Comparison of ENCODE assay signal across 8 mouse cellular contexts in genomic region chr1:13789318-13790085, GRCm38 (mm10).
A peak's percentile ranks its signal among the peaks of the same experiment; 100 is the strongest.
DNase-seq lines count a peak whose midpoint lies in the region; ATAC-seq and TF ChIP-seq lines count a peak whose summit lies in the region.

No protein-coding gene starts in this region.

- no peak for TF ChIP-seq POLR2A in small intestine, adult 2 months (IDR thresholded peaks at IDR 0.05; ENCODE audit: low read depth, low read length)

- H3K27ac ChIP-seq in intestine, embryonic 15.5 days, result no peak overlapping the region
- no peak overlapping the region for H3K27ac ChIP-seq in midbrain, embryonic 13.5 days
- no peak overlapping the region for H3K27ac ChIP-seq in small intestine, adult 2 months (ENCODE audit: insufficient read depth, low read depth, low read length)

- H3K4me1 ChIP-seq in intestine, embryonic 15.5 days (replicated peaks), result no peaks in the 10 kb centered on the region
- H3K4me1 ChIP-seq in midbrain, embryonic 13.5 days (replicated peaks), result no peaks in the 10 kb centered on the region
- H3K4me1 ChIP-seq in small intestine, adult 2 months (ENCODE audit: control insufficient read depth, insufficient read depth, insufficient read length, low read length), result no peaks in the 10 kb centered on the region

- H3K27me3 ChIP-seq in intestine, embryonic 15.5 days (replicated peaks), result no peaks in the 10 kb centered on the region
- H3K27me3 ChIP-seq in midbrain, embryonic 13.5 days, result no peaks in the 10 kb centered on the region; the same call in 1 of the 2 replicates
- no peaks in the 10 kb centered on the region for H3K27me3 ChIP-seq in small intestine, adult 2 months (ENCODE audit: control insufficient read depth, insufficient read depth, low read length)

- H3K36me3 ChIP-seq in intestine, embryonic 15.5 days, result no peaks in the 10 kb centered on the region
- no peaks in the 10 kb centered on the region for H3K36me3 ChIP-seq in midbrain, embryonic 13.5 days
- no peaks in the 10 kb centered on the region for H3K36me3 ChIP-seq in small intestine, adult 2 months (ENCODE audit: control insufficient read depth, insufficient read depth, low read length)

- no peaks in the 10 kb centered on the region for H3K9me3 ChIP-seq in intestine, embryonic 15.5 days
- H3K9me3 ChIP-seq in midbrain, embryonic 13.5 days, result peaks cover 8% of the 10 kb centered on the region

- peak overlapping the region; percentile 41 for H3K4me2 ChIP-seq in intestine, embryonic 15.5 days (replicated peaks)
- H3K4me2 ChIP-seq in midbrain, embryonic 13.5 days (replicated peaks), result peak overlapping the region; percentile 39

- DNase-seq in adrenal gland, adult (ENCODE audit: inconsistent age in 2 of 2, low spot score in 1 of 2), result peak; percentile 65 to 91
- peak; percentile 78 for DNase-seq in gastrocnemius, postnatal 10 days
- DNase-seq in left cerebral cortex, postnatal 10 days (ENCODE audit: extremely low spot score in 1 of 2, low spot score in 2 of 2), result peak; percentile 78 to 81

- H3K4me3 ChIP-seq in intestine, embryonic 15.5 days (replicated peaks), result no peak overlapping the region
- no peak overlapping the region for H3K4me3 ChIP-seq in midbrain, embryonic 13.5 days (replicated peaks)
- no peak overlapping the region for H3K4me3 ChIP-seq in small intestine, adult 2 months (ENCODE audit: low read depth, low read length)

- TF ChIP-seq CTCF in small intestine, adult 2 months (IDR thresholded peaks at IDR 0.05; ENCODE audit: extremely low read depth, insufficient read length, insufficient replicate concordance, low read depth, low read length), result peak; percentile 78; the same call in 1 of the 2 replicates

- no peak overlapping the region for H3K9ac ChIP-seq in intestine, embryonic 15.5 days
- no peak overlapping the region for H3K9ac ChIP-seq in midbrain, embryonic 13.5 days (replicated peaks)

- intact Hi-C loops in left cerebral cortex, postnatal 10 days (cut with DNase I), result loop anchor here (2.0 to 10.0 kb wide), 4 partner anchors 518 to 1075 kb away; no protein-coding TSS in a partner anchor

- ATAC-seq in common myeloid progenitor, adult 5-6 weeks (replicated peaks; ENCODE audit: low read depth, poor library complexity, severe bottlenecking), result peak; percentile 96
- peak; percentile 56; the same call in 1 of the 2 replicates for ATAC-seq in intestine, embryonic 15.5 days
- ATAC-seq in midbrain, embryonic 13.5 days, result peak; percentile 88
- ATAC-seq in erythroid progenitor cell, adult 5-6 weeks (replicated peaks; ENCODE audit: low FRiP score, poor library complexity, severe bottlenecking), result no peak

- 44% methylated on average over 13 of the region's 13 CpGs for WGBS in intestine, embryonic 15.5 days
- 42% methylated on average over 13 of the region's 13 CpGs for WGBS in midbrain, embryonic 13.5 days
- 45% methylated on average over 13 of the region's 13 CpGs for WGBS in small intestine, adult 2 months
